Mouse (Mus musculus): ENCODE results near the gene Prdm11. TPM values are rescaled to one million over a fixed set of nuclear protein-coding genes. Genes with fewer than 3 reads are reported as not detected.

The Prdm11 gene
- total RNA-seq, 2 experiments from 2014 or later, result 30.7 to 30.9 TPM

- no peak for TF ChIP-seq CTCF (conservative IDR thresholded peaks at IDR 0.05)
- Histone ChIP-seq H3K4me3 (no peak overlapping the region), H3K27ac (no peak overlapping the region)
- DNase-seq (ENCODE audit: low spot score in 2 of 2), result no peak
Observed at GRCm38 (mm10) chr2:92985600-92985999, 60.4 kb downstream of the Prdm11 start.

GRCm38 (mm10) chr2:92985171-92985570, 60.8 kb downstream of the Prdm11 start:
- no peak overlapping the region for H3K4me3 ChIP-seq
- no peak for DNase-seq (ENCODE audit: low spot score in 2 of 2)

GRCm38 (mm10) chr2:92984321-92985108, 61.5 kb downstream of the Prdm11 start:
- no peak for TF ChIP-seq CTCF (conservative IDR thresholded peaks at IDR 0.05)
- DNase-seq (ENCODE audit: low spot score in 2 of 2), result no peak
- Histone ChIP-seq H3K4me3 (no peak overlapping the region), H3K27ac (no peak overlapping the region)

More at GRCm38 (mm10) chr2:92985171-92985570, 60.8 kb downstream of the Prdm11 start:
- H3K27ac ChIP-seq, result no peak overlapping the region
- TF ChIP-seq CTCF (conservative IDR thresholded peaks at IDR 0.05), result no peak

GRCm38 (mm10) chr2:92983273-92983620, 62.7 kb downstream of the Prdm11 start:
- H3K4me3 ChIP-seq, result no peak overlapping the region
- peak overlapping the region; percentile 90; the same call in 1 of the 2 replicates for H3K27ac ChIP-seq
- DNase-seq (ENCODE audit: low spot score in 2 of 2), result no peak
- TF ChIP-seq CTCF (conservative IDR thresholded peaks at IDR 0.05), result no peak

GRCm38 (mm10) chr2:92982591-92983272, 63.2 kb downstream of the Prdm11 start:
- peak in 1 of 2 experiments; percentile 59 for DNase-seq (ENCODE audit: low spot score in 2 of 2)
- no peak overlapping the region for H3K4me3 ChIP-seq

GRCm38 (mm10) chr2:92980165-92980564, 65.8 kb downstream of the Prdm11 start:
- no peak for TF ChIP-seq CTCF (conservative IDR thresholded peaks at IDR 0.05)
- H3K27ac ChIP-seq, result no peak overlapping the region
- no peak for DNase-seq (ENCODE audit: low spot score in 2 of 2)
- no peak overlapping the region for H3K4me3 ChIP-seq

More at GRCm38 (mm10) chr2:92982591-92983272, 63.2 kb downstream of the Prdm11 start:
- peak overlapping the region; percentile 90 for H3K27ac ChIP-seq
- TF ChIP-seq CTCF (conservative IDR thresholded peaks at IDR 0.05), result no peak

- Histone ChIP-seq H3K27ac (no peak overlapping the region), H3K4me3 (no peak overlapping the region)
- DNase-seq (ENCODE audit: low spot score in 2 of 2), result no peak
- TF ChIP-seq CTCF (conservative IDR thresholded peaks at IDR 0.05), result no peak
Observed at GRCm38 (mm10) chr2:92975031-92975790, 70.8 kb downstream of the Prdm11 start.

GRCm38 (mm10) chr2:92973646-92974045, 72.3 kb downstream of the Prdm11 start:
- Histone ChIP-seq H3K27ac (no peak overlapping the region), H3K4me3 (no peak overlapping the region)
- TF ChIP-seq CTCF (conservative IDR thresholded peaks at IDR 0.05), result no peak

GRCm38 (mm10) chr2:92972071-92972470, 73.9 kb downstream of the Prdm11 start:
- DNase-seq (ENCODE audit: low spot score in 2 of 2), result no peak
- H3K4me3 ChIP-seq, result no peak overlapping the region
- no peak for TF ChIP-seq CTCF (conservative IDR thresholded peaks at IDR 0.05)
- H3K27ac ChIP-seq, result no peak overlapping the region

More at GRCm38 (mm10) chr2:92973646-92974045, 72.3 kb downstream of the Prdm11 start:
- no peak for DNase-seq (ENCODE audit: low spot score in 2 of 2)

- no peak for TF ChIP-seq CTCF (conservative IDR thresholded peaks at IDR 0.05)
- no peak for DNase-seq (ENCODE audit: low spot score in 2 of 2)
- no peak overlapping the region for H3K4me3 ChIP-seq
- no peak overlapping the region for H3K27ac ChIP-seq
Observed at GRCm38 (mm10) chr2:92971536-92971935, 74.4 kb downstream of the Prdm11 start.

GRCm38 (mm10) chr2:92971069-92971468, 74.9 kb downstream of the Prdm11 start:
- no peak for TF ChIP-seq CTCF (conservative IDR thresholded peaks at IDR 0.05)
- DNase-seq (ENCODE audit: low spot score in 2 of 2), result no peak
- no peak overlapping the region for H3K4me3 ChIP-seq
- no peak overlapping the region for H3K27ac ChIP-seq

- DNase-seq (ENCODE audit: low spot score in 2 of 2), result no peak
- TF ChIP-seq CTCF (conservative IDR thresholded peaks at IDR 0.05), result no peak
- Histone ChIP-seq H3K4me3 (no peak overlapping the region), H3K27ac (no peak overlapping the region)
Observed at GRCm38 (mm10) chr2:92967839-92968166, 78.2 kb downstream of the Prdm11 start.
